Mouse (Mus musculus): ENCODE data around the gene Snx9.
A peak's percentile ranks its signal among the peaks of the same experiment; 100 is the strongest.

Snx9 gene

GRCm38 (mm10) chr17:5807847-5808386 lies 33.2 kb upstream of the Snx9 start:
- no peak for DNase-seq (ENCODE audit: low spot score)

GRCm38 (mm10) chr17:5813863-5814640 lies 27.1 kb upstream of the Snx9 start:
- DNase-seq (ENCODE audit: low spot score), result no peak

GRCm38 (mm10) chr17:5814641-5814920 lies 26.5 kb upstream of the Snx9 start:
- no peak for DNase-seq (ENCODE audit: low spot score)

- DNase-seq (ENCODE audit: low spot score), result no peak
These were observed 23.3 kb upstream of the Snx9 start for GRCm38 (mm10) chr17:5817871-5818270.

GRCm38 (mm10) chr17:5819105-5819504 lies 22.0 kb upstream of the Snx9 start:
- DNase-seq (ENCODE audit: low spot score), result no peak

- DNase-seq (ENCODE audit: low spot score), result no peak
These were observed 21.3 kb upstream of the Snx9 start for GRCm38 (mm10) chr17:5819799-5820201.

GRCm38 (mm10) chr17:5822541-5822940 lies 18.6 kb upstream of the Snx9 start:
- DNase-seq (ENCODE audit: low spot score), result no peak

- DNase-seq (ENCODE audit: low spot score), result no peak
These were observed 18.1 kb upstream of the Snx9 start for GRCm38 (mm10) chr17:5823032-5823431.

GRCm38 (mm10) chr17:5827836-5828582 lies 13.1 kb upstream of the Snx9 start:
- no peak for DNase-seq (ENCODE audit: low spot score)

- DNase-seq (ENCODE audit: low spot score), result no peak
These were observed 12.6 kb upstream of the Snx9 start for GRCm38 (mm10) chr17:5828583-5828836.

- DNase-seq (ENCODE audit: low spot score), result no peak
These were observed 12.2 kb upstream of the Snx9 start for GRCm38 (mm10) chr17:5828944-5829343.

GRCm38 (mm10) chr17:5829930-5830329 lies 11.2 kb upstream of the Snx9 start:
- no peak for DNase-seq (ENCODE audit: low spot score)

GRCm38 (mm10) chr17:5830382-5830781 lies 10.7 kb upstream of the Snx9 start:
- no peak for DNase-seq (ENCODE audit: low spot score)

GRCm38 (mm10) chr17:5830832-5831231 lies 10.3 kb upstream of the Snx9 start:
- no peak for DNase-seq (ENCODE audit: low spot score)

GRCm38 (mm10) chr17:5831257-5831806 lies 9.8 kb upstream of the Snx9 start:
- DNase-seq (ENCODE audit: low spot score), result no peak

GRCm38 (mm10) chr17:5834166-5834565 lies 7.0 kb upstream of the Snx9 start:
- DNase-seq (ENCODE audit: low spot score), result no peak

GRCm38 (mm10) chr17:5834798-5835328 lies 6.3 kb upstream of the Snx9 start:
- no peak for DNase-seq (ENCODE audit: low spot score)

- DNase-seq (ENCODE audit: low spot score), result no peak
These were observed 1.4 kb upstream of the Snx9 start for GRCm38 (mm10) chr17:5839549-5840240.

GRCm38 (mm10) chr17:5840550-5841127 lies 490 bp upstream of the Snx9 start:
- DNase-seq (ENCODE audit: low spot score), result peak; percentile 54

- no peak for DNase-seq (ENCODE audit: low spot score)
These were observed 779 bp downstream of the Snx9 start for GRCm38 (mm10) chr17:5841943-5842273.

GRCm38 (mm10) chr17:5842988-5843640 lies 2.0 kb downstream of the Snx9 start:
- no peak for DNase-seq (ENCODE audit: low spot score)

- no peak for DNase-seq (ENCODE audit: low spot score)
These were observed 2.5 kb downstream of the Snx9 start for GRCm38 (mm10) chr17:5843641-5843990.
